Mouse (Mus musculus): ENCODE data around the gene Rapgef5.

GRCm38 (mm10) chr12:117764839-117765238, 248.6 kb downstream of the Rapgef5 start:
- TF ChIP-seq EP300 (IDR thresholded peaks at IDR 0.05; ENCODE audit: low read depth in 1 of 2, low read length in 2 of 2), result no peak
- no peak for TF ChIP-seq ZMIZ1 (IDR thresholded peaks at IDR 0.05; ENCODE audit: low read depth, low read length)
- peak in 2 of 3 experiments; percentile 77 to 86; a peak in 5 of 6 replicates for TF ChIP-seq CTCF (IDR thresholded peaks at IDR 0.05 in 2 of 3, conservative IDR thresholded peaks at IDR 0.05 in 1 of 3; ENCODE audit: control insufficient read depth in 1 of 3, insufficient read depth in 1 of 3, low read depth in 2 of 3, low read length in 3 of 3, poor library complexity in 1 of 3, severe bottlenecking in 1 of 3)
- TF ChIP-seq ZC3H11A (IDR thresholded peaks at IDR 0.05; ENCODE audit: low read depth, low read length), result peak; percentile 85
- TF ChIP-seq KAT2A (conservative IDR thresholded peaks at IDR 0.05; ENCODE audit: low read depth, low read length), result no peak

All from MEL (cell line).